Mouse (Mus musculus): ENCODE measurements around the gene Arf5. TPM values are rescaled to one million over a fixed set of nuclear protein-coding genes. Genes with fewer than 3 reads are reported as not detected.

Gene Arf5
- 284 and 447 TPM in 2 replicates for polyA plus RNA-seq (2012; rRNA removed)

- WGBS = 2% methylated on average over 28 of the region's 42 CpGs
- Histone ChIP-seq H3K4me1 (ENCODE audit: control insufficient read depth, insufficient read depth, insufficient read length) (peaks cover 12% of the 10 kb centered on the region; the same call in 1 of the 2 replicates), H3K27me3 (ENCODE audit: control insufficient read depth, insufficient read depth, low read length) (no peaks in the 10 kb centered on the region), H3K27ac (ENCODE audit: insufficient read depth, low read length) (peak within 1 kb of the TSS; percentile 51; the same call in 1 of the 2 replicates), H3K4me3 (ENCODE audit: extremely low read depth, insufficient read depth, insufficient read length) (peak within 1 kb of the TSS; percentile 86), H3K36me3 (ENCODE audit: control insufficient read depth, insufficient read depth, low read length) (peaks cover 22% of the 10 kb centered on the region)
- peak; percentile 66 to 94 for DNase-seq (ENCODE audit: low read depth in 1 of 2, low spot score in 2 of 2)
- no peak for TF ChIP-seq CTCF (IDR thresholded peaks at IDR 0.05; ENCODE audit: extremely low read depth, insufficient read depth, insufficient read length, insufficient replicate concordance)
- TF ChIP-seq POLR2A (IDR thresholded peaks at IDR 0.05; ENCODE audit: low read depth, low read length) = peak; percentile 56; the same call in 1 of the 2 replicates
These were observed at the start of gene Arf5 for GRCm38 (mm10) chr6:28423313-28423712. Gene Arf5 (plus strand): TSS chr6:28423560.

DNA sequence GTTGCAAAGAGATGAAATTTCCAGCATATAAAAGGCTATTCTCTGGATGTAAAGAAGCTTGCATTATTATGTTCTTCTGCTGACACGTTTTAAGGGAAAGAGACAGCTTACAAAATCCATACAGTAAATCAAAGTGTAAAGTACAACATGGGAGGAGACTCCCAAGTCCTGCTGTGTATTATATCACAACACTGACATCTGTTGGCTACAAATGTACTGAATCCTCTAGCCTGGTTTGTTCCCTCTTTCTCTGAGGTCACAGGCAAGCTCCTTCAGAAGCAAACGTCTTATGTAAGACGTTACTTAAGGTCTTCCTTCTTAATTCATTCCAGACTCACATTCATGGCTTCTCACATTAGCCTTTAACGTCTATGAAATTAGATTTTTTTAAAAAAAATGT, 41.4 kb upstream of the Arf5 start:
- Histone ChIP-seq H3K27me3 (ENCODE audit: control insufficient read depth, insufficient read depth, low read length) (no peaks in the 10 kb centered on the region), H3K27ac (ENCODE audit: insufficient read depth, low read length) (no peak overlapping the region), H3K4me3 (ENCODE audit: extremely low read depth, insufficient read depth, insufficient read length) (no peak overlapping the region), H3K36me3 (ENCODE audit: control insufficient read depth, insufficient read depth, low read length) (no peaks in the 10 kb centered on the region), H3K4me1 (ENCODE audit: control insufficient read depth, insufficient read depth, insufficient read length) (no peaks in the 10 kb centered on the region)
- DNase-seq (ENCODE audit: low read depth in 1 of 2, low spot score in 2 of 2) = no peak
- TF ChIP-seq CTCF (IDR thresholded peaks at IDR 0.05; ENCODE audit: extremely low read depth, insufficient read depth, insufficient read length, insufficient replicate concordance) (no peak), POLR2A (IDR thresholded peaks at IDR 0.05; ENCODE audit: low read depth, low read length) (no peak)
- 27% methylated on average over 4 of the region's 4 CpGs for WGBS

GRCm38 (mm10) chr6:28385169-28385568, 38.2 kb upstream of the Arf5 start:
- WGBS = 86% methylated on average over 3 of the region's 3 CpGs
- no peak for DNase-seq (ENCODE audit: low read depth in 1 of 2, low spot score in 2 of 2)
- Histone ChIP-seq H3K27ac (ENCODE audit: insufficient read depth, low read length) (no peak overlapping the region), H3K36me3 (ENCODE audit: control insufficient read depth, insufficient read depth, low read length) (no peaks in the 10 kb centered on the region), H3K27me3 (ENCODE audit: control insufficient read depth, insufficient read depth, low read length) (no peaks in the 10 kb centered on the region), H3K4me3 (ENCODE audit: extremely low read depth, insufficient read depth, insufficient read length) (no peak overlapping the region), H3K4me1 (ENCODE audit: control insufficient read depth, insufficient read depth, insufficient read length) (no peaks in the 10 kb centered on the region)
- no peak for TF ChIP-seq POLR2A (IDR thresholded peaks at IDR 0.05; ENCODE audit: low read depth, low read length)
- no peak for TF ChIP-seq CTCF (IDR thresholded peaks at IDR 0.05; ENCODE audit: extremely low read depth, insufficient read depth, insufficient read length, insufficient replicate concordance)

DNA sequence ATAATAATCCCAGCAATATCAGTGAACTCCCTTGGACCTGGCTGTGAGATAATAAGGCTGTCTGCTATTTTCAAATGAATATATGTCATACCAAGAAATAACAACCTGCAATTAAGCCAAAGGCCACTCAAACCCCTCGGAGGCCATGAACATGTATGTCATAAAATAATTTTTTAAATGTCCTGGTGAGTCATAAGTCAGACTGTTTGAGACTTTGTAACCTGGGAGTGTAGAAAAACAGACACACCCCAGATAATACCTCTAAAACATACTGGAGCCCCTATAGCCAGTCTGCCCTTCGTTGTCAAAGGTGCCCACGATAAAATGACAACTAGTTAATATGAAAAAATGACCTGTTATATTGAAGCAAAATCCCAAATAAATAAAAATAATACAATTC, 34.3 kb upstream of the Arf5 start:
- no peaks in the 10 kb centered on the region for H3K4me1 ChIP-seq (ENCODE audit: control insufficient read depth, insufficient read depth, insufficient read length)
- no peak for TF ChIP-seq CTCF (IDR thresholded peaks at IDR 0.05; ENCODE audit: extremely low read depth, insufficient read depth, insufficient read length, insufficient replicate concordance)
- no peak for TF ChIP-seq POLR2A (IDR thresholded peaks at IDR 0.05; ENCODE audit: low read depth, low read length)
- WGBS = 91% methylated on average over 3 of the region's 3 CpGs

DNA sequence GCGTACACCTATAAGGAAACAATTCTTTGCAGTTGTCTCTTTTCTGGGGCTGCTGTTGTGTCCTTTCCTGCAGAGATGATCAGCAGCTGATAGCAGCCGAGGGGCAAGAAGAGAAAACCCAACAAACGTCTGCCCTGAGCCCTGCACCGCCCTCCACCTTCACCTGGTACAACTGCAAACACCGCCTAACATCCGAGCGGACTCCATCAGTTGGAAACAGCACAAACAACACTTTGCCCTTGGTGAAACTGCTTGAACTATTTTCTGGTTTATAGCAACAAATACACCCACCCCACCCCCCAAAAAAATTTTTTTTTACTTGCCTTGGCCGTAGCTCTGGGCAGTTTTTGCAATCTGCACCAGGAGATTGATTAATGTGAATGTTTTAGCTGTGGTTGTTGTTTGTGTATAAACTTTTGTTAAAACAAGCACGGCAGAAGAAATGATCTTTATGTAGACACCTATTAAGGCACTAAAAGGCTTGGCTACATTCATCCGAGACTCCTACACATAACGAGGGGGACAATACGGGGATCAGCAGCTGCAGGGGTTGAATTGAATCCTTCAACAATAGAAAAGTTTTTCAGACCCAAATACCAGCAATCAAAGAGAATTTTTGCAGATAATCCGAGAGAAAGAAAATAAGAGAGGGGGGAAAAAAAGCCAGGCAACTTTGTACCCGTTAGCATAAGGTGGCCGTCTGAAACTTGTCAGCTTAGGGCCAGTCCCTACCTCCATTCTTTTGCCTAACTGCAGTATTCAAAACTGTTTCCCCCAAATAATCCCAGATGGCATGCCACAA, 27.1 kb upstream of the Arf5 start:
- peaks cover 9% of the 10 kb centered on the region for H3K27me3 ChIP-seq (ENCODE audit: control insufficient read depth, insufficient read depth, low read length)

More for the DNA sequence above, 34.3 kb upstream of the Arf5 start:
- no peak overlapping the region for H3K4me3 ChIP-seq (ENCODE audit: extremely low read depth, insufficient read depth, insufficient read length)
- no peaks in the 10 kb centered on the region for H3K36me3 ChIP-seq (ENCODE audit: control insufficient read depth, insufficient read depth, low read length)
- H3K27me3 ChIP-seq (ENCODE audit: control insufficient read depth, insufficient read depth, low read length) = no peaks in the 10 kb centered on the region
- no peak for DNase-seq (ENCODE audit: low read depth in 1 of 2, low spot score in 2 of 2)
- no peak overlapping the region for H3K27ac ChIP-seq (ENCODE audit: insufficient read depth, low read length)

DNA sequence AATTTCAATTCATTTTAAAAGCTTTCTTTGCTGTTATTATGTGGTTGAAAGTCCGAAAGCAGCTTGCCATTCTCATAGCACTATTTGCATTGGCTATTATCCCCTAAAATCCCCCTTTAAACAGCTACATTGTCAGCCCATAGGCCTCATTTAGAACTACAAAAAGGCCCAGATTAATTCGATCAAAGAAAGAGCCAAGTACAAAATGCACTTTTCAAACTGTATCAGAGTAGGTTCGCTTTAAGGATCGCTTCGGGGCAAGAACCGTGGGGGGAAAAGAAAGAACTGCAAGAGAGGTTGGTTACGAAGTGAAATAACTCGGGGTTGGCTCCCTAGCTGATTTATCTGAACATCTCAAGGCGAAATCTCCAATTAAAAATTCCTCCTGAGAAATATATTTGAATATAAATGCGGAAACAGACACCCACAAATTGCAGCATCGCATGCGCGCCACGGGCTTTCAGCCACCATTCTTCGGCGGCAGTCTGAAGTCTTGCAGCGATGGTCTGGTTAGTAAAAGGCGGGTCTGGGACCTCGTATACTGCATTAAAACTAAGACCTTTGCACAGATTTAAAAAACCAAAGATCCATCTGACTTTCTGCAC, 26.4 kb upstream of the Arf5 start:
- no peaks in the 10 kb centered on the region; the same call in 1 of the 2 replicates for H3K4me1 ChIP-seq (ENCODE audit: control insufficient read depth, insufficient read depth, insufficient read length)
- H3K27me3 ChIP-seq (ENCODE audit: control insufficient read depth, insufficient read depth, low read length) = peaks cover 9% of the 10 kb centered on the region
- WGBS = 3% methylated on average over 19 of the region's 19 CpGs
- H3K4me3 ChIP-seq (ENCODE audit: extremely low read depth, insufficient read depth, insufficient read length) = peak overlapping the region; percentile 49
- TF ChIP-seq POLR2A (IDR thresholded peaks at IDR 0.05; ENCODE audit: low read depth, low read length) (no peak), CTCF (IDR thresholded peaks at IDR 0.05; ENCODE audit: extremely low read depth, insufficient read depth, insufficient read length, insufficient replicate concordance) (no peak)
- no peak overlapping the region for H3K27ac ChIP-seq (ENCODE audit: insufficient read depth, low read length)
- DNase-seq (ENCODE audit: low read depth in 1 of 2, low spot score in 2 of 2) = no peak
- H3K36me3 ChIP-seq (ENCODE audit: control insufficient read depth, insufficient read depth, low read length) = no peaks in the 10 kb centered on the region

More for the DNA sequence above, 27.1 kb upstream of the Arf5 start:
- Histone ChIP-seq H3K36me3 (ENCODE audit: control insufficient read depth, insufficient read depth, low read length) (no peaks in the 10 kb centered on the region), H3K27ac (ENCODE audit: insufficient read depth, low read length) (no peak overlapping the region), H3K4me1 (ENCODE audit: control insufficient read depth, insufficient read depth, insufficient read length) (no peaks in the 10 kb centered on the region; the same call in 1 of the 2 replicates), H3K4me3 (ENCODE audit: extremely low read depth, insufficient read depth, insufficient read length) (no peak overlapping the region)
- TF ChIP-seq POLR2A (IDR thresholded peaks at IDR 0.05; ENCODE audit: low read depth, low read length) (no peak), CTCF (IDR thresholded peaks at IDR 0.05; ENCODE audit: extremely low read depth, insufficient read depth, insufficient read length, insufficient replicate concordance) (no peak)
- DNase-seq (ENCODE audit: low read depth in 1 of 2, low spot score in 2 of 2) = no peak
- WGBS = 63% methylated on average over 15 of the region's 15 CpGs

Measured in spleen, adult 2 months (tissue).